Mouse (Mus musculus) ES-Bruce4 (cell line): ENCODE data around the gene Eif5.

Experiments used
- CTCF ChIP-seq: IDR thresholded peaks from one replicate; pipeline ENCODE4 v1.8.1; 2011; ENCODE audit warnings: low read depth, low read length
- EP300 ChIP-seq: IDR thresholded peaks from 2 replicates; pipeline ENCODE4 v1.6.1; 2011; ENCODE audit warnings: low read depth, low read length; ENCODE audit not compliant: insufficient read depth
- POLR2A ChIP-seq: IDR thresholded peaks from one replicate; pipeline ENCODE4 v1.8.1; 2011; ENCODE audit warnings: low read length; ENCODE audit not compliant: insufficient read depth

DNA sequence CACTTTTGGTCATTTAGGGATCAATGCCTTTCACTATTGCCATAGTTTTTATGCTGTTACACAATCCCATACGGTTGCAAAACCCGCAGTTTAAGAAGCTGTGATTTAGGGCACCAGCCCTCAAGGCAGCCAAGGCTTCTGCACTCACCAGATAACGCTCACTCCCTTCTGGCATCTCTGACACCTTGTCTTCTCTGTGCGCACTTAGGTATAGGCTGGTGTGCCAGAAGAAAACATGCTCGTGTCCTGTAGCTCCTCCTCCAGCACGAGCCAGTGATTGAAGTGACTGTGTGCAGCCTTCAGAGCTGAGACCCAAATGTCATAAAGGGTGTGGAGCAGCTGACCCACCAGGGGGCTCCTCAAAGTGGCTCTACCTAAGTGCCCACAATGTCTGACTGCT lies 2.5 kb upstream of the Eif5 start:
- TF ChIP-seq EP300 (no peak), CTCF (no peak), POLR2A (no peak)
